Mouse (Mus musculus) left cerebral cortex, adult 9 months (tissue): ENCODE measurements at regions not wholly inside any gene's neighbourhood (a gene's known extent, or its start where the extent isn't known, plus 50 kb on each side); places are given as distances from the start of the nearest gene placed in this dataset.

ENCODE experiments used
- DNase-seq, 2 experiments: peaks; one replicate each; pipeline ENCODE4 v3.0.0; 2022; ENCODE audit warnings: low spot score in 2 of 2

- no peak for DNase-seq
Measured at GRCm38 (mm10) chr2:138824873-138825272, 568.5 kb downstream of the Btbd3 start.

GRCm38 (mm10) chr2:138827813-138828570 lies 571.6 kb downstream of the Btbd3 start:
- DNase-seq: no peak

GRCm38 (mm10) chr2:138838846-138839245 lies 582.5 kb downstream of the Btbd3 start:
- no peak for DNase-seq

- DNase-seq: peak; percentile 27 to 58
Measured at GRCm38 (mm10) chr2:138859121-138859520, 602.8 kb downstream of the Btbd3 start.

GRCm38 (mm10) chr2:138896563-138896962 lies 597.1 kb upstream of the Sptlc3 start:
- DNase-seq: no peak

GRCm38 (mm10) chr2:138897101-138897500 lies 596.6 kb upstream of the Sptlc3 start:
- peak; percentile 2 to 3 for DNase-seq

GRCm38 (mm10) chr2:138937165-138937564 lies 556.5 kb upstream of the Sptlc3 start:
- DNase-seq: no peak

GRCm38 (mm10) chr2:138939367-138939766 lies 554.3 kb upstream of the Sptlc3 start:
- DNase-seq: no peak

- DNase-seq: no peak
Measured at GRCm38 (mm10) chr2:138966110-138966790, 527.5 kb upstream of the Sptlc3 start.

- no peak for DNase-seq
Measured at GRCm38 (mm10) chr2:138974548-138974947, 519.2 kb upstream of the Sptlc3 start.

GRCm38 (mm10) chr2:138990031-138990430 lies 503.7 kb upstream of the Sptlc3 start:
- DNase-seq: no peak

- DNase-seq: no peak
Measured at GRCm38 (mm10) chr2:139032105-139032812, 461.5 kb upstream of the Sptlc3 start.

GRCm38 (mm10) chr2:139034800-139035199 lies 458.9 kb upstream of the Sptlc3 start:
- DNase-seq: no peak

GRCm38 (mm10) chr2:139041671-139042273 lies 451.9 kb upstream of the Sptlc3 start:
- no peak for DNase-seq

GRCm38 (mm10) chr2:139044684-139045083 lies 449.0 kb upstream of the Sptlc3 start:
- DNase-seq: no peak

GRCm38 (mm10) chr2:139055249-139055648 lies 438.5 kb upstream of the Sptlc3 start:
- no peak for DNase-seq

- DNase-seq: no peak
Measured at GRCm38 (mm10) chr2:139069276-139069961, 424.3 kb upstream of the Sptlc3 start.

- no peak for DNase-seq
Measured at GRCm38 (mm10) chr2:139071690-139072089, 422.0 kb upstream of the Sptlc3 start.

GRCm38 (mm10) chr2:139093487-139094066 lies 400.1 kb upstream of the Sptlc3 start:
- DNase-seq: no peak

- no peak for DNase-seq
Measured at GRCm38 (mm10) chr2:139111669-139112068, 382.0 kb upstream of the Sptlc3 start.

- no peak for DNase-seq
Measured at GRCm38 (mm10) chr2:139114523-139114922, 379.2 kb upstream of the Sptlc3 start.
